Mouse (Mus musculus): ENCODE measurements around the gene Slc23a4.

Gene Slc23a4

DNA sequence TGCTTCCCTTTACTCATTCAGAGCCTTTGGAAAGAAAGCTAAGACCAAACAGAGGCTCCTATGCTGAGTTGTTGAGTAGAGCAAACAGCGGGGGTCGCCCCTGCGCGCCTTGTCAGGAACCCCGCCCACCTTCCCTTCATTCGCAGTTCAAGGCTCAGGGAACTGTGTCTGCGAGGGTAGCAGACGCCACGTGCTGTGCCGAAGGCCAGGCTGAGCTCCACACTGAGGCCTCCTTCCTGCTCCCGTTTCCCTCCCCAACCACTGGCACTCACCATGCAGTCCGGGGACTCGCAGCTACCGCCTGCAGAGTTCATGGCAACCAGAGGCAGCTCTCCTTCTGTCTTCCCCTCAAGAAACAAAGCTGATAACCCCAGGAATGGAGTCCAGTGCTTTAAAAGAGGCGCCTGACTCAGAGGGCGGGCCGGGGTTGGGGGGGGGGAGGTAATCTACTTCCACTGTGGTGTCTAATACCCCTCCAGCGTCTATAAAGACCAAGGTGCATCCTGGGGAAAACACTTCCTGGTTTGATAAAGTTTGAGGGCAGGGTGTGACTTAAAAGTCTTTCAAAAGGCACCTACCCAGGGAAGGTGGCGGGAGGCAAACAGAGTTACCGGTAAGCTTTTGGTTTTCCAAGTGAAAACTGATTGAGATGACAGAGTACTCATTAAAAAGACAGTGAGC is at the start of gene Slc23a4:
Slc23a4 (minus strand) TSS at position 324 of the 681 bp plus-strand sequence.
- DNase-seq (ENCODE audit: low read depth, low spot score), result no peak

DNA sequence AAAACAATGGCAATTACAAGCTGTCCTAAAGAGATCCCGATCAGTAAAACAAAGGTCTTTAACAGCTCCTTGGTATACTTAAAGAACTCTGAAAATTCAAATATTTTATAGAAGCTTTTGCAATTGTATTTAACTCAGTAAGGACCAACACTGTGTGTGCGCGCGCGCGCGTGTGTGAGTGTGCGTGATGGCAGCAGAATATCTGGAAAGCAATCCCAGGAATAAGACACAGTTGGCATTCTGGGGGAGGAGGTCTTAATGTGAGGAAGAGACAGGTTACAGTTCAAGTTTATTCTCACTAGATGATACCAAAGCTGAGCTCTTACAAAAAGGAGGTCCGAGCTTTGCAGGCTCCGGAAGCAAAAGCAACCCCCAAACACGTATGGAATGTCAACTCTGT is 45.1 kb upstream of the Slc23a4 start:
- no peak for DNase-seq (ENCODE audit: low read depth, low spot score)

DNA sequence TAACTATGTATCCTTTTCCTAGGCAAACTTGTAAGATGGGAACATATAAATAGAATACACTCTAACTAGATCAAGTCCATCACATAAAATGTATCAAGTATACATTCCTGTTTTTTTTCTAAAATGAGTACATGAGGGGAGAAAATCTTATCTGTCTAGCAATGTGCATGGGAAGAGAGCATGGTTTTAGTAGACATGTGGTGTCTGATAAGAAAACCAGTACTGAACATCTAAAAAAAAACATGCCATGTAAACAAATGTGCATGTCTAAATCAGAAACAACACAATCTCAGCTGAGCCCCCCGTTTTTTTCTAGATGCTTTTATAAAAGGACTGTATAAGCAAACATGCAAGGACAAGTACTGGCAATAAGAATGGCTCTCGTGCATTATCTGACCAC is 44.5 kb upstream of the Slc23a4 start:
- no peak for DNase-seq (ENCODE audit: low read depth, low spot score)

DNA sequence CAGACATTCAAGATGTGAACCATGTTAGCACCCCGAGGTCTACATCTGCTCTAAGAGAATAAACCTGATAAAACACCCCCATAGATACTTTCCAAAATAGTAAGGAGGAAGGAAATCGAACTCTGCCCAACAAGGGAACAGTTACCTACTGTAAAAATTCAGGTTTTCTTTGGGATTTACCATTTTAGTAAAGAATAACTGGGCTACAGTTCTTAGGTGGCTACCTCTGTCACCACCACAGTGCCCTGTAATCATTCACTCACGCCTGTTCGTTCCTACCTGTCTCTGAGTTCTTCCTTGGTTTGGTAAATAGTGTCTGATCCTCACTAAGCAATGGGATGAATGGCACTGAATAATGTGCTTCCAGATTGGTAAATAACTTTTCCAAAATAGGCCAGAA is 42.6 kb upstream of the Slc23a4 start:
- DNase-seq (ENCODE audit: low read depth, low spot score), result no peak

DNA sequence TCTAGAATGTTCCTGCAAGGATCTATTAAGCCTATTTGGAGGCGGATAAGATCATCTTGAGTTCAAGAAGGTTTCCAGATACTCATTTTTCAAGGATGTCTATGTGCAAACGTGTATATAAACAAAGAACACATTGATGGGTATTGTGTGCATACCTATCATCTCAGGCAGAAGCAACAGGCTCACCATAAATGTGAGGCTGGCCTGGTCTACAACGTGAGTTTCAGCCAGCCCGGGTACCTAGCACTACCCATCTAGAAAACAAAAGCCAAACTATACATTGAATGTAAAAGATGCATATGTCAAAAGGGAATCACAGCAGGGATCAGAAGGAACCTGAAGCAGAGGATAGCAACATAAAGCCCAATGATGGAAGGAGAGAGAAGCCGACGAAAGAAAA is 42.0 kb upstream of the Slc23a4 start:
- no peak for DNase-seq (ENCODE audit: low read depth, low spot score)

DNA sequence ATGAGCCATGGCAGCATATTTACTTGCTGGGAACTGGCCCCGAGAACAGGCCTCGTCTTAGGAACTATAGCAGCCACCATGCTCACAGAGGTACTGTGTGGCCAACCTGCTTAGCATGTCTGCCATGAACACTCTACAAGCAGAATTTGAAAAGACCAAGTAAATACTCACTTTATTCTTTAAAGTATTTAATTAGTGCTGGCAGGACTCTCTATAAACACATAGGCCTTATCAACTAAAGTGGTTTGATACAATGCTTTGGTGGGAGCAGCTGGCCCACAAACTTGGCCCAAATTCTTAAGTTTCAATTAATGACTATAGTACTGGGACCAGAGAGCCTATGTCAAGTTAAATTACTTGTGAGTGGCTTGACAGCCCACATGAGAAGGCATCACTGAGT is 39.8 kb upstream of the Slc23a4 start:
- DNase-seq (ENCODE audit: low read depth, low spot score), result no peak

DNA sequence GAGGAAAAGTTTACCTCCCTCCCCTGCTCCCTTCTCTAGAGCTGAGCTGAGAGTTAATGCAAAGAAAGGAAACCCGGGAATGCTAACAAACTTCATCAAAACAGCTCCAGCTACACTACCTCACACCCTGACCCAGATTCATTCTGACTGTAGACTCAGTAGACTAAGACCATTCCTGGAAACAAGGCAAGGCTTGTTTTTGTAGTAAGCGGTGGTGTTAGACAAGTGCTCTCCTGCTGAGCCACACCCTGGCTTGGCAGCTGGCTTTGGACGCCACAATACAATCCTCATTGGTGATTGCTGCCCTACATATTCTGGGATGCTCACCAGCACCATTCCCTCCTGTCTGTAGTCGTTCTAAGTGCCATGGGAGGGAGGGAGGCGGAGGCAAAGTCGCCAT is 39.1 kb upstream of the Slc23a4 start:
- DNase-seq (ENCODE audit: low read depth, low spot score), result peak; percentile 19

DNA sequence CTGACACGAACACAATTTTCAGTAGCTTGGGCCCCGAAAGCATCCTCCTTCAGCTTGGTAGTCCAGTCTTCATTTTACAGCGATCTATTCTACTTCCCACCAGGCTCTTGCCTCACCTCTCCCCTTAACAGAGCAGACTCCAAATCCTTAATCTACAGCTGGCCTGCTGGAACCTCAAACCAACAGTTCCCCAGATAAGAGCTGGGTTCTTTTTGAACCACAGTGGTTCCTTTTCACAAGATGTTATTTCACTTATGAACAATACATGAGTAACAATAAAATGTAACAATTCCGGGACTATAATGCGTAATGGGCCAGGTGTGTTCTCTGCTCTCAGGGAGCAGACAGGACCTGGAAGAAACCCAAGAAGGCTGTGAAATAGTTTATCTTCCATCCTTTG is 28.4 kb upstream of the Slc23a4 start:
- DNase-seq (ENCODE audit: low read depth, low spot score), result no peak

DNA sequence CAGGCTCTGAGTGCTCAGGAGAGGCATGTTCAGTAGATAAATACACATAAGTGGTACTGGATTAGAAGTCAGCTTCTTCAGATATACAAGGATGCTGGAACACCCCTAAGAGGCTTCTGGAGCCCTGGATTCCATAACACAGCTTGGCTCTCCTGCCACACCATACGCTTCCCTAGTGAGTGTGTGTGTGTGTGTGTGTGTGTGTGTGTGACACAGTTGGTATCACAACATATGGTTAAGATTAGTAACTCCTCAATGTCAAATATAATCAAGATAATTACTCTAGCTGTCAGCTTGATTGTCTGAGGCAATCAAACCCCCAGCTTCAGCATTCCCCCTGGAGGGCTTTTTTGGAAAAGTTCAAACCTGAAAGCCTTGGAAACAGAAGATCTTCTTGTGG is 23.7 kb upstream of the Slc23a4 start:
- DNase-seq (ENCODE audit: low read depth, low spot score), result no peak

DNA sequence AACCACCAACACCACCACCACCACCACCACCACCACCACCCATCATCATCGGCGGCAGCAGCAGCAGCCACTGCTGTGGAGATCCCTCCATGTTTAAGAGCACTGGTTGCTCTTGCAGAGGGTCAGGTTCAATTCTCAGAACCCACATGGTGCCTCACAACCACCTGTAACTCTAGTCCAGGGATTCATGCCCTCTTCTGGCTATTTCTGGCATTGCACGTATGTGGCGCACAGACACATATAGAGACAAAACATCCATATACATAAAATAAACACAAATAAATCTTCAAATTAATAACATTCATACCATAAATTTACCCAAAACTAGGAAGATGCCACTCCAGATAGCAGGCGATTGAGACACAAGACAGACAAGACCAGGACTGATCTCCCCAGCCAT is 22.5 kb upstream of the Slc23a4 start:
- DNase-seq (ENCODE audit: low read depth, low spot score), result peak; percentile 26

DNA sequence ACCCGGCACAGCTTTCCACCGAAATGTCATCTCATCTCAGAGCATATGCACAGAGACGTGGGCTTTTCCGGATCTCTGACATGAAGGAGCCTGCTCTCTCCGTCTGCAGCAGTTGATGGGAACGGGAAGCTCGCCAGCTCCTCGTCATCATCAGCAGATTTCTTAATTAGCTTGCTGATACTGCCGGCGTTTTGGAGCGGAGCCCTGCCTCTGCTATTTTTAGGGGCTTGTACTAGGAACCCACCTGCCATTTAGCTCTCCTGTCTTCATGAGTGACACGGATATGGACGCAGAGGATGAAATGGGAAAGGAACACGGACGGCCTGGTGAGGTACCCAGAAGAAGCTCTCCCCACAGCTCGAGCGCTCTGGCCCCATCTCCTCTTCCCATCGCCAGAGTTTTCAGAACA is 14.1 kb upstream of the Slc23a4 start:
- no peak for DNase-seq (ENCODE audit: low read depth, low spot score)

DNA sequence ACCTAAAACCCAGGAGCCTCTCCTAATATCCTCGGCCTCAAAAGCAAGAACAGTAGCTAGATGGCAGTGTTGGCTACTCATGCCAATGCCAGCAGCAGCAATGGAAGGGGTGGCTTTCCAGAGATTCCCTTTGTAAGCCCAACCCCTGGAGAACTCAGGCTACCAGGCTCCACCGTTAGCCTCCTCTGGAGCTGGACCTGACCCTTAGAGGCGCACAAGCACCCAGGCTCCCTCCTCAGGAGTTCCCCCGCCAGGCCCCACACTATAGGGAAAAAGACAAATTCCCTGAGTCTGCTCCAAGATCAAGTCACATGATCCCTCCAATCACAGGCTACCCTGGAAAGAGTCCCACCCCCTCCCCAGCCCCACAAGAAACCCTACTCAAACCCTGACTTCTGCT is 10.9 kb upstream of the Slc23a4 start:
- peak; percentile 72 for DNase-seq (ENCODE audit: low read depth, low spot score)

DNA sequence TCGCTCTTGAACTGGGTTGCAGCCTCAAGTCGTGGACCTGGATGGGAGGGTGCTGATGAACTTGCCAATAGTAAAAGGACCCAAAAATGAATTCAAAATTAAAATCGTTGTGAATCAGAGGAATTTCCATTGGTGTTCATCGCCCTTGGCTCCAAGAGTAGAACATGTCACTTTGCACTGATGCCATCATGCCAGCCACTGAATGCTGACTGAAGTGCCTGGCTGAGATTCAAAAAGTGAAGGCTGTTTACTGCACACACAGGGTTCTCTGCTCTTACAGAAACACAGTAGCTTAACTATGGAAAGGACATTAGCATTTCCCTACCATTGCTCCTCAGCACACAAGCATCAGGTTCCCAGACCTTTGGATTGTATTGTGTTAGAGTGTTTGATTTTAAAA is 8.3 kb upstream of the Slc23a4 start:
- DNase-seq (ENCODE audit: low read depth, low spot score), result no peak

DNA sequence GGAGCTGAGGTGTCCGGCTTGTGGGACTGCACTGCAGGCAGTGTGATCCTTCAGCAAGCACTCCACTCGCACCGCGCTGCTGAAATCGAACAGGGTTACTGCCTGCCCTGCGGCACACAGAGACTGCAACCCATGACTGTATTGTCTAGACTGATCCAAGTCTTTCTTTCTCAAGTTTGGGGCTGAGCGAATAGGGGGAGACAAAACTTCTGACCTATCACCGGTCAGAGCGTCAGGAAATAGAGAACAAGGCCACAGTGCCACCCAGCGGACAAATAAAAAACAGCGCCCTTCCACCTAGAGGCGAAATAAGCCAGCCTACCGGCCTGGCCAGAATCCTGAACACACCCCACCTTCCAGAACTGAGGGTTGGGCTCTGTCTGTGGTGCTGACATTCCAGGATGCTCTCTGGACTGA is 7.1 kb upstream of the Slc23a4 start:
- DNase-seq (ENCODE audit: low read depth, low spot score), result peak; percentile 98

DNA sequence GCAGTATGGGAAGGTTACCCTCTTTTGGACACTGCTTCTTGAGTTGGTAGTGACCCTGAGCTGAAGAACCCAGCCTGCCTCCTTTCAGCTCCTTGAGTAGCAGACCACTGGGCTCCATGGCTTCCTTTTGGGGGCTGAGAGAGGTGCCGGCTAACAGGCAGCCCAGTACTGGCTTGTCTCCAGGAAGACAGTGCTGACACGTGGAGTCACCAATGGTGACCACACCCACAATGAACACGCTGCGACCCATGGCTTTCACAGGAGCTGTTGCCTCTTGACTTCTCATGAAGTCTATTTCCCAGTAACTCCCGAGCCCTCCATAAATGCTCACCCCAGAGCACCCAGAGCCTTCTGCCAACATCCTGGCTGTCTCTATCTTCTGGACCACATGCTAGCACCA is 6.5 kb upstream of the Slc23a4 start:
- DNase-seq (ENCODE audit: low read depth, low spot score), result peak; percentile 40

DNA sequence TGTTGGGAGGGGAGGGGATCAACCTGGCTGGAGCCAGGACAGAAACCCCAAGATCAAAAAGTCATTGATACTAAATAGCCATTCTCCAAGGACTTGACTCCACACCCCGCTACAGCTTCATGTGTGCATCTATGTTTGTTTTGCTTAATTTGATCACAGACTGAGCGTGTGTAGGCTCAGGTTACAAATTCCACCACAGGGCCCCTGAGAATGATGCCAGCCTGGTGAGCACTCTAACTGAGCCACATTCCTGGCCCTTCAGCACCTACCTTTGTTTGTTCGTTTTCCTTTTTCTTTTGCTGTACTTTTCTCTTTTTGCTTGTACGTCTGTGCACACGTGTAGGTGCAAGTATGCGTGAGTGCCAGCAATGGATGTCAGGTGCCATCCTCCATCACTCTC is 1.1 kb upstream of the Slc23a4 start:
- peak; percentile 24 for DNase-seq (ENCODE audit: low read depth, low spot score)

DNA sequence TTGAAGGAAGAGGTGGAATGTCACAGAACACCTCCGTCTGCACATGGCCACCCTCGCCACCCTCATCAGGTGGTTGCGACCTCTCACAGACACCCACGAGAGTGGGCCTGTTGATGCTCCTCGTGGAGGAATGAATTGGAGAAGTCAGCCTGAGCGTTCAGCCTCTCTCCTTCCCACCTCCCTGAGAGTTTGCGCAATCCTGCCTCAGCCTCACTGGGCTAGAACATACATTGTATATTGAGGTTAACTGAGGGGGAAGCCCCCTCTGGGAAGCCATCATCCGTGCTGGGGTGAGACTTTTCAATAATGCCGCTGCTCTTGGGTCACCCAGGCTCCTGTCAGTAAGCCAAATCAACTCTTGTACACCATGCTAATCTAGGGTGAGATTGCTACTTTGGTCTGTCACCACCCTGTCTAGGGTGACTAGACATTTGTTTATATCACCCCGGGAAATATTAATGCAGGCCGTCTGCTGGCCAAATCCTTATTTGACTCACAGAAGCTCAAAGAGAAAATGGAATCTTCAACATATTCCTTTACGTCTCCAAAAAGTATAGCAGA is 1.0 kb downstream of the Slc23a4 start:
- no peak for DNase-seq (ENCODE audit: low read depth, low spot score)

DNA sequence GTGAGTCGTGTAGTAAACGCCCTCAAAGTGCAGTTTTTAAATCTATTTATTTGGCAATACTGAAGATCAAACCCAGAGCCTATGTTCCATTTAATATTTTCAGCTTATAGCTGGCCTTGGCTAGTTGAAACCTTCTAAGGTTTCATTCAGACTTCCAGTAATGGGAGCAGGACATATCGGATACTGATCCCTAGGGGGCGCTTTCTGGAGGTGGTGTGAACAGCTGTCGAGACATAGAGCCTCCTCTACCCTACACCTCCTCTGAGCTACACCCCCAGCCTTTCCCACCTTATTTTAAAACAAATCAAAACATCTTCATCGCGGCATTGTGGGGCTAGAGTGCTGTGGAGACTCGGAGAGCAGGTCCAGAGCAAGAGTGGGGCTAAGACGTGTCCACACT is 7.5 kb downstream of the Slc23a4 start:
- no peak for DNase-seq (ENCODE audit: low read depth, low spot score)

DNA sequence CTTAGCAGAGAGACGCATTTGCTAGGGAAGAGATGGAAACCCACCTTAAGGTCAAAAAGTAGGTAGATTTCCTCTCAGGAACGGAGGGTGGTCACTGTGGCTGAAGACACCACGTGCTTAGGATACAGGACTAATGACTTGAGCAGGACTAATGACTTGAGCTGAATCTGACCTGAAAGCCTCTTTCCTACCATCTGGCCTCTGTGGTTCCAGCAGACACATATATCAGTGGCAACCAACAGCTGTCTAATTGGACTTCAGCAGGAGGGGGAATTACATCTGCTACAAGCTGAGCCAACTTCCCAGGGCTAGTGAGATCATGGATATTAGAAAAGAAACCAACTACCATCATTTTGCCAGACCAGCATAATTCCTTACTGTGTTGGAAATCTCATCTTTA is 8.9 kb downstream of the Slc23a4 start:
- DNase-seq (ENCODE audit: low read depth, low spot score), result no peak

DNA sequence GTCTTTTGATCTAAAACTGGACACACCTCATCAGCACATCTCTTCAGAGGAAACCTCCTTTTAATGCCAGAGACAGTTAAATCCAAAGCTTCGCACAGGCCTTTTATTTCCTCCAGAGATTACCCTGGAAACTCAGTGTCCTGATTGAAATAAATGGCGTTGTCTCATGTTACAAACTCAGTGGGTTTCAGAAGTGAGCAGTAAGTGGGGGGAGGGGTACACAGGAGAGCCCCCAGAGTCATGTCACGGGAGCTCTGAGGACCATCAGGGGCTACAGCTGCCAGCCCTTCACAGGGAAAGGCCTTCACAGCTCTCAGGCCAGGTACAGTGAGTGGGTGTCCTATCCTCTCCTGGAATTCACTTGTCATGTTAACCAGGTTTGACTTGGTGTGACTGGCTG is 17.0 kb downstream of the Slc23a4 start:
- no peak for DNase-seq (ENCODE audit: low read depth, low spot score)

DNA sequence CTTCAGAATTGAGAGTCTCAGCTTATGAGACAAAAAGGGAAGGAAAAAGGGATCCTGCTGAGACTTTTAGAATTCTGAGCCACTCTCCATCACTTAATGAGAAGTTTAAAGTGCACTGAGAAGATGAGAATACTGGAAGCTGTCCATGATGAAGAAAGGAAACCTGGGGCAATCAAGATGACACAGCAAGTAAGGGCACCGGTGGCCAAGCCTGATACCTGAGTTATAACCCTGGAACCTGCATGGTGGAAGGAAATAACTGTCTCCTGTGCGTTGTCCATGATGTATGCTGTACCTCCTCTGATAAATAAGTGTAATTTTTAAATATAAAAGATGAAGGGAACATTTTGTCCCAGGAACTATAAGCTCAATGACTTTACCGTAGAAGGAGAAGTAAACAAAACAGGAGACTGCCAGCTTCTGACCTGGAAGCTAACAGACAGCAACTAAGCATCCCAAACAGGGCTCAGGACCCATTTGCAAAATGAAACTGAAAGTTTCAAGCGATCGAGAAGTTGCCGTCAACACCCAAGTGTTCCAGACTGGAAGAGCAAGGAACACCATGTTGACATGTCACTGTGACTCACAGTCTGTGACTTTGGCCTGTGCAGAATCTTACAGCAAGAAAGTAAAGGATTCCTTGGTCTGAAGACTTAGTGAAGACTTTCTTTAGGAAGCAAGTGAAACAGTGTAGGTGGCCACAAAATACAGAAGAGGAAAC is 22.2 kb downstream of the Slc23a4 start:
- DNase-seq (ENCODE audit: low read depth, low spot score), result peak; percentile 43

DNA sequence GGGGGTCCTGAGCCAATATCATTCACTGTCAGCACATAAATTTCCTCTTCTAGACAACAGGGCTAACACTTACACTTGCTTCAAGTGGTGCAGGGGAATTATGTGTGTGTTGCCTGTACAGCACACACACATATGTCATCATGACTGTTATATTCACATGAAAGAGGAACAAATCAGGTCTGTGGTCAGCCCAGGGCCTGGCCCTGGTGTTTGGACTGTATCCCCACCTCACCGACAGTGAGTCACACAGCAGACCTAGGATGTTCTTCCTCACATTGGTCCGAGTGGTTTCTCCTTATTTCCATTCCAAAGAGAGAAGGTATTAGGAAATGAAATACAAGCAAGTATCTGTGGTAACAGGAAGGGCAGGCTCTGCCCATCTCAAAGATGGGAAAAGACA is 23.7 kb downstream of the Slc23a4 start:
- peak; percentile 27 for DNase-seq (ENCODE audit: low read depth, low spot score)

DNA sequence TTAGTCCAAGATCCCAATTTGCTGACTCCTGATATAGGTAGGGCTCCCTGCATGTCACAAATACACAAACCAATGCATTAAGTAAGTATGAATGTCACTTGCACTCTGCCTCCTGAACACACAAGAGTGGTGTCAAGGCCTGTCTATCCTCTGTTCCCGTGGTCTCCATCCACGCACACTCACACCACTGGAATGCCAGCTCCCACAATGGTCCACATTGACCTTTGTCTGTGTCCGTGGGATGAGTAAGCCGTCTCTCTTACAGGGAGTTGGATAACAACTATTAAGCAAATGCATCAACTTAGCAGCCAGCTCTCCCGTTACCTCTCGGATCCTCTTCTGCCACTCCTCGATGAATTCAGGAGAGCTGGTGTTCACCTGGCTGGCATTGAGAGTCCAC is 29.1 kb downstream of the Slc23a4 start:
- DNase-seq (ENCODE audit: low read depth, low spot score), result peak; percentile 81

All from 3T3-L1 (cell line).